In the genomic region with DNA sequence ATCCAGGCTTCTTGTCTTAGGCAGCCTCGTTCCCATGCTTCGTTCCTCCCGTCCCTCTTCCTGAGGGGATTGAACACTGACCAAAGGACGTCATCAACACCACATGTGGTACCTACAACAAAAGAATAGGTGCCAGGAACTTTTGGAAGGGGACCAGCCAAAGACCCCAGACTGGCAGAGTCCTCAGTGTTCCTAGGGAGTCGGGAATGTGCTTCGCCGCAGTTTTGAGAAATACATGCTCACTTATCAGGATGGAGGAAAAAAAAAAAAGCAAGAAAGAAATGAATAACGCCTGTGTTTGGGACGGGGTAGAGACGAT, we compare ENCODE assay signal across 12 mouse cellular contexts. TPM values are rescaled to one million over a fixed set of nuclear protein-coding genes. Genes with fewer than 3 reads are reported as not detected.
DNase-seq lines count a peak whose midpoint lies in the region; ATAC-seq lines count a peak whose summit lies in the region.
"Had no signal": no experiment of that assay in that cellular context is flagged by ENCODE, and none has a peak within 500 bp of the region (broad histone marks: within the 10 kb centered on the region; RNA-seq: fewer than 3 reads in every experiment).

No protein-coding gene starts in this region.

- no peaks in the 10 kb centered on the region for H3K36me3 ChIP-seq in heart, embryonic 10.5 days
- H3K36me3 ChIP-seq in heart, embryonic 11.5 days (ENCODE audit: control insufficient read depth, insufficient read depth, low read length), result no peaks in the 10 kb centered on the region
- H3K36me3 ChIP-seq in liver, embryonic 11.5 days (ENCODE audit: control insufficient read depth, insufficient read depth, low read length), result no peaks in the 10 kb centered on the region
- no peaks in the 10 kb centered on the region for H3K36me3 ChIP-seq in liver, embryonic 12.5 days
- H3K36me3 ChIP-seq in neural tube, embryonic 13.5 days, result no peaks in the 10 kb centered on the region
- H3K36me3 ChIP-seq in neural tube, embryonic 15.5 days, result no peaks in the 10 kb centered on the region
- H3K36me3 ChIP-seq: embryonic facial prominence, embryonic 15.5 days; limb, embryonic 15.5 days; stomach, embryonic 15.5 days had no signal

- 69% methylated on average over 10 of the region's 10 CpGs for WGBS in heart, embryonic 10.5 days
- 67% methylated on average over 10 of the region's 10 CpGs for WGBS in heart, embryonic 11.5 days (ENCODE audit: insufficient replicate concordance)
- WGBS in liver, embryonic 11.5 days, result 70% methylated on average over 10 of the region's 10 CpGs
- WGBS in liver, embryonic 12.5 days (ENCODE audit: insufficient replicate concordance), result 62% methylated on average over 10 of the region's 10 CpGs
- WGBS in neural tube, embryonic 13.5 days, result 71% methylated on average over 10 of the region's 10 CpGs
- 78% methylated on average over 10 of the region's 10 CpGs for WGBS in neural tube, embryonic 15.5 days

- H3K4me2 ChIP-seq in heart, embryonic 11.5 days, result no peak overlapping the region
- H3K4me2 ChIP-seq in liver, embryonic 11.5 days, result no peak overlapping the region
- no peak overlapping the region for H3K4me2 ChIP-seq in liver, embryonic 12.5 days
- H3K4me2 ChIP-seq in neural tube, embryonic 13.5 days, result 0 out of 2 replicates have a peak overlapping the region, but pooled peaks have one; percentile 52
- H3K4me2 ChIP-seq in neural tube, embryonic 15.5 days, result no peak overlapping the region
- H3K4me2 ChIP-seq: stomach, embryonic 15.5 days had no signal

- H3K9ac ChIP-seq in heart, embryonic 11.5 days (ENCODE audit: low read depth, low read length), result no peak overlapping the region
- no peak overlapping the region for H3K9ac ChIP-seq in liver, embryonic 11.5 days (ENCODE audit: low read depth, low read length)
- H3K9ac ChIP-seq in liver, embryonic 12.5 days, result no peak overlapping the region
- no peak overlapping the region for H3K9ac ChIP-seq in neural tube, embryonic 13.5 days
- no peak overlapping the region for H3K9ac ChIP-seq in neural tube, embryonic 15.5 days (replicated peaks)
- H3K9ac ChIP-seq: embryonic facial prominence, embryonic 15.5 days; limb, embryonic 15.5 days; stomach, embryonic 15.5 days had no signal

- ATAC-seq in heart, embryonic 11.5 days (replicated peaks; ENCODE audit: insufficient number of reproducible peaks, low FRiP score, low TSS enrichment), result no peak
- ATAC-seq in liver, embryonic 11.5 days (replicated peaks; ENCODE audit: low FRiP score), result no peak
- ATAC-seq in liver, embryonic 12.5 days, result no peak
- no peak for ATAC-seq in neural tube, embryonic 13.5 days (ENCODE audit: low read depth)
- no peak for ATAC-seq in neural tube, embryonic 15.5 days (ENCODE audit: low FRiP score)
- ATAC-seq: intestine, postnatal 0 days had no signal

- peak; percentile 45 to 49 for DNase-seq in cerebellum, postnatal 14 days
- DNase-seq in cerebellum, adult 9-10 months, result no peak
- DNase-seq in heart, embryonic 10.5 days (ENCODE audit: low spot score), result peak; percentile 57
- peak; percentile 14 for DNase-seq in liver, embryonic 11.5 days (ENCODE audit: low spot score)

- no peak overlapping the region for H3K27ac ChIP-seq in heart, embryonic 10.5 days
- H3K27ac ChIP-seq in heart, embryonic 11.5 days (ENCODE audit: low read depth, low read length), result no peak overlapping the region
- H3K27ac ChIP-seq in liver, embryonic 11.5 days (ENCODE audit: low read depth, low read length), result no peak overlapping the region
- no peak overlapping the region for H3K27ac ChIP-seq in liver, embryonic 12.5 days
- no peak overlapping the region for H3K27ac ChIP-seq in neural tube, embryonic 13.5 days (replicated peaks)
- H3K27ac ChIP-seq in neural tube, embryonic 15.5 days (replicated peaks), result no peak overlapping the region
- H3K27ac ChIP-seq: embryonic facial prominence, embryonic 15.5 days; limb, embryonic 15.5 days; stomach, embryonic 15.5 days had no signal

- peaks cover 32% of the 10 kb centered on the region for H3K27me3 ChIP-seq in heart, embryonic 10.5 days (ENCODE audit: insufficient read depth, poor library complexity, severe bottlenecking)
- H3K27me3 ChIP-seq in heart, embryonic 11.5 days (ENCODE audit: control insufficient read depth, insufficient read depth, low read length), result peaks cover 28% of the 10 kb centered on the region
- H3K27me3 ChIP-seq in liver, embryonic 11.5 days (replicated peaks; ENCODE audit: control insufficient read depth, insufficient read depth, low read length), result peaks cover 4% of the 10 kb centered on the region
- H3K27me3 ChIP-seq in liver, embryonic 12.5 days (replicated peaks), result peaks cover 10% of the 10 kb centered on the region
- peaks cover 31% of the 10 kb centered on the region for H3K27me3 ChIP-seq in neural tube, embryonic 13.5 days
- H3K27me3 ChIP-seq in neural tube, embryonic 15.5 days (replicated peaks), result peaks cover 12% of the 10 kb centered on the region

- H3K4me3 ChIP-seq in heart, embryonic 10.5 days, result no peak overlapping the region
- H3K4me3 ChIP-seq in heart, embryonic 11.5 days (ENCODE audit: low read depth, low read length), result no peak overlapping the region
- H3K4me3 ChIP-seq in liver, embryonic 11.5 days (ENCODE audit: low read depth, low read length), result no peak overlapping the region
- H3K4me3 ChIP-seq in liver, embryonic 12.5 days, result no peak overlapping the region
- no peak overlapping the region for H3K4me3 ChIP-seq in neural tube, embryonic 13.5 days
- H3K4me3 ChIP-seq in neural tube, embryonic 15.5 days (replicated peaks), result no peak overlapping the region
- H3K4me3 ChIP-seq: embryonic facial prominence, embryonic 15.5 days; limb, embryonic 15.5 days; stomach, embryonic 15.5 days had no signal

- H3K4me1 ChIP-seq in heart, embryonic 10.5 days, result no peaks in the 10 kb centered on the region
- H3K4me1 ChIP-seq in heart, embryonic 11.5 days (ENCODE audit: control insufficient read depth, insufficient read depth, low read length), result no peaks in the 10 kb centered on the region
- no peaks in the 10 kb centered on the region for H3K4me1 ChIP-seq in liver, embryonic 11.5 days (replicated peaks; ENCODE audit: control insufficient read depth, insufficient read depth, low read length)
- no peaks in the 10 kb centered on the region for H3K4me1 ChIP-seq in liver, embryonic 12.5 days
- H3K4me1 ChIP-seq in neural tube, embryonic 13.5 days (replicated peaks), result peaks cover 4% of the 10 kb centered on the region; the same call in 1 of the 2 replicates
- 0 out of 2 replicates have a peak, but pooled peaks cover 4% of the 10 kb centered on the region for H3K4me1 ChIP-seq in neural tube, embryonic 15.5 days
- H3K4me1 ChIP-seq: embryonic facial prominence, embryonic 15.5 days; stomach, embryonic 15.5 days had no signal

- no peaks in the 10 kb centered on the region for H3K9me3 ChIP-seq in heart, embryonic 10.5 days
- no peaks in the 10 kb centered on the region for H3K9me3 ChIP-seq in heart, embryonic 11.5 days (replicated peaks; ENCODE audit: control insufficient read depth, low read length)
- H3K9me3 ChIP-seq in liver, embryonic 11.5 days (ENCODE audit: control insufficient read depth, low read length), result no peaks in the 10 kb centered on the region
- no peaks in the 10 kb centered on the region for H3K9me3 ChIP-seq in liver, embryonic 12.5 days (replicated peaks)
- no peaks in the 10 kb centered on the region for H3K9me3 ChIP-seq in neural tube, embryonic 13.5 days
- H3K9me3 ChIP-seq in neural tube, embryonic 15.5 days (replicated peaks), result no peaks in the 10 kb centered on the region
- H3K9me3 ChIP-seq: embryonic facial prominence, embryonic 15.5 days; limb, embryonic 15.5 days; stomach, embryonic 15.5 days had no signal

RNA-seq across cellular contexts. Expression of a gene that starts 8.5 kb away (rescaled TPM):
- 0.16 and 0.59 TPM in 2 replicates for polyA plus RNA-seq in heart, embryonic 10.5 days (2016; fragmentation: Nextera tagmentation; extraction: Ambion mirVana)
- polyA plus RNA-seq in heart, embryonic 11.5 days (2014; fragmentation: Nextera tagmentation; extraction: Ambion mirVana), result 0.57 and 0.80 TPM in 2 replicates
- polyA plus RNA-seq in liver, embryonic 11.5 days (2014; fragmentation: Nextera tagmentation; extraction: Ambion mirVana), result 0.25 and 0.43 TPM in 2 replicates
- polyA plus RNA-seq in liver, embryonic 12.5 days (2016; fragmentation: Nextera tagmentation; extraction: Ambion mirVana), result 0.23 and 0.26 TPM in 2 replicates
- polyA plus RNA-seq in neural tube, embryonic 13.5 days (2015; fragmentation: Nextera tagmentation; extraction: Ambion mirVana), result 4.2 and 5.2 TPM in 2 replicates
- 7.2 and 8.3 TPM in 2 replicates for polyA plus RNA-seq in neural tube, embryonic 15.5 days (2015; fragmentation: Nextera tagmentation; extraction: Ambion mirVana)
